Mouse (Mus musculus): ENCODE measurements around the gene Arl2. TPM values are rescaled to one million over a fixed set of nuclear protein-coding genes. Genes with fewer than 3 reads are reported as not detected.

Gene Arl2
- polyA plus RNA-seq, 1 experiment: 110 TPM

DNA sequence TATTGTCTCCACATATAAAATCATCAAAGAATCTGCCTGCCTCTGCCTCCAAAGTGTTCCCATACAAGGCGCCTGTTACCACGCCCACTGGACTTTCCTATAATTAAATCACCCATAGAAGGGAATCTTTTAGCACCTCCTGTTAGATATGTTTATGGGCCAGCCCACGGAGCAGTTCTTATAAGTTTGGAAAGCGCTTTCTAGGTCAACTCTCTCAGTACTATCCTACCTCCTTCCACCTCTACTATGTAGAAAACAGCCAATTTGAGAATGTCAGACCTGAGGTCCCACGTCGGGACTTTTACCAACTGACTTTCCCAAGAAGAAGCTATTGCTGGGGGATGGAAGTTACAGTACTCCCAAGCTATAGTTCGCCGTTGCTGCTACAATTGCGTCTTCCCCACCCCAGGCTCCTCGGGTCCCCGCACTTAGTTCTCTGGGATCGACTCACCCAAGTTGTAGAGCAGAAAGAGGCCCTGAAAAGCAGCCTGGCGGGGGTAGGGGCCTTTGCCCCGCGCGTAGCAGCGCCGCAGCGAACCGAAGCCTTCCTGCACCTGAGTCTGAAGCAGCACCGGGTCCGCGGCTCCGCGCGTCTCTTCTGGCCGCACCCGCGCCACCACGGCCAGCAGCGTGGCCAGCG, 23.9 kb downstream of the Arl2 start:
- Histone ChIP-seq H3K4me2 (ENCODE audit: low read depth) (peak overlapping the region; percentile 89), H3K79me2 (ENCODE audit: control insufficient read depth, insufficient read depth) (peaks cover 14% of the 10 kb centered on the region), H3K27me3 (ENCODE audit: control insufficient read depth, insufficient read depth, insufficient read length) (no peaks in the 10 kb centered on the region), H3K4me3 (peak overlapping the region; percentile 53), H3K36me3 (ENCODE audit: control insufficient read depth, insufficient read depth) (peaks cover 8% of the 10 kb centered on the region), H3ac (ENCODE audit: control insufficient read depth, insufficient read length) (peak overlapping the region; percentile 87)
- TF ChIP-seq SRF (IDR thresholded peaks at IDR 0.05; ENCODE audit: control insufficient read depth, insufficient read length, low read depth) (no peak), REST (IDR thresholded peaks at IDR 0.05; ENCODE audit: insufficient read depth, insufficient read length) (peak; percentile 16)

DNA sequence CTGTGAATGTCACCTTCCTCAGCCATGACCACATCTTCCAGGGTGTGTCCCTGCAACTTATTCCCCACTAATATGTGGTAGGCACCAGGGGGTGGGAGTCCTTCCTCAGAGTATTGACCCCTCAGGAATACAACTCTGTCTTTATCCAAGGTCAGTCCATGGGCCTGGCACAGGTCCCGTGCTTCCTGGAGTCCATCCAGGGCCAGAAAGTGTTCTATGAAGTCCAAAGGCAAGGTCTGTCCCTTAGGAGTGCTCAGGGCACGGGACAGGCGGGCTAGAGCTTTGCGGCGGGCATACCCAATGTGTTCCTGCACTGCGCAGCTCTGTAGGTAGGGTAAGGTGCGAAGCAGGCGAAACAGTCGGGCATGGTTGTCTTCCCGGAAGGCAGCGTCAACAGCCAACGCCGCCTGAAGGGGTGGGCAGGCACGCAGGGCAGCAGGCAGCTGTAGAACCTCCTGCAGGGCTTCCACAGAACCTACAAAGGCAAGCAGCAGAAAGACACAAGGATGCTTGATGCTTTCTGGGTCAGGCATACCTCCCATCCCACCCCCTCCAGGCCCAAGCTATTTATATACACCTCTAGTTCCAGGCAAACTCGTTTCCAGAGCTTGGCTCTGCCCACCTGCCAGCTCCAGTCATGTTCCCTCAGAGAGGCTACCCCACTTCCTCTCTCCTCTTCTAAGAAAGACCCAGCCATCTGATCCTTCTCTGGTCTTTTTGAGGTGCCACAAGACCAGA, 25.1 kb downstream of the Arl2 start:
- peaks cover 14% of the 10 kb centered on the region for H3K79me2 ChIP-seq (ENCODE audit: control insufficient read depth, insufficient read depth)
- H3K36me3 ChIP-seq (ENCODE audit: control insufficient read depth, insufficient read depth): peaks cover 6% of the 10 kb centered on the region
- H3K27me3 ChIP-seq (ENCODE audit: control insufficient read depth, insufficient read depth, insufficient read length): no peaks in the 10 kb centered on the region
- peak overlapping the region; percentile 53 for H3K4me3 ChIP-seq
- no peak overlapping the region for H3ac ChIP-seq (ENCODE audit: control insufficient read depth, insufficient read length)
- no peak for TF ChIP-seq POLR2AphosphoS2 (IDR thresholded peaks at IDR 0.05; ENCODE audit: insufficient read length, low read depth)
- TF ChIP-seq TCF12 (IDR thresholded peaks at IDR 0.05; ENCODE audit: insufficient read depth, poor library complexity, severe bottlenecking): no peak
- TF ChIP-seq REST (IDR thresholded peaks at IDR 0.05; ENCODE audit: insufficient read depth, insufficient read length): no peak
- TF ChIP-seq MAX (IDR thresholded peaks at IDR 0.05; ENCODE audit: low read depth): no peak
- TF ChIP-seq MYOG (IDR thresholded peaks at IDR 0.05; ENCODE audit: control insufficient read depth in 1 of 3, insufficient read depth in 1 of 3, insufficient read length in 2 of 3, low read depth in 2 of 3): no peak
- H3K4me2 ChIP-seq (ENCODE audit: low read depth): peak overlapping the region; percentile 89

DNA sequence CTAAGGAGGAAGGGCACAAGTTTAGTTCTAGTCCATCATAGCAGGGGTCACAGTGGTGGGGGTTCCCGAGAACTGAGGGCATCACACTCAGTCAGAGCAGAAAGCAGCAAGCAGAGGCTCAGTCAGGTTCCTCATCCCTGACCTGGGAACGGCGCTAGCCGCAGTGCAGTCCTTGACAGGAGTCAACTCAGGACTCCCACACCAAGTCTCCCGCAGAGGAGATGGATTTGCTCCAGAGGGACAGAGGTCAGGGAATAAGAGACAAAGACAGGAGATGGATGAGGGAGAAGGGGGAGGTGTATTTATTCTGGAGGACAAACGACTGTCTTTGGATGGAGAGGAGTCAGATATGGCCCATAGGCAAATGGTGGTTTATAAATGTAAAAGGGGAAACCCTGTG, 28.2 kb downstream of the Arl2 start:
- H3K4me3 ChIP-seq: no peak overlapping the region
- H3K27me3 ChIP-seq (ENCODE audit: control insufficient read depth, insufficient read depth, insufficient read length): no peaks in the 10 kb centered on the region
- no peak for TF ChIP-seq TCF3 (IDR thresholded peaks at IDR 0.05; ENCODE audit: insufficient read length, low read depth)
- TF ChIP-seq REST (IDR thresholded peaks at IDR 0.05; ENCODE audit: insufficient read depth, insufficient read length): no peak
- no peak for TF ChIP-seq MYOG (IDR thresholded peaks at IDR 0.05; ENCODE audit: control insufficient read depth in 1 of 3, insufficient read depth in 1 of 3, insufficient read length in 2 of 3, low read depth in 2 of 3)
- TF ChIP-seq MAX (IDR thresholded peaks at IDR 0.05; ENCODE audit: low read depth): no peak
- no peak for TF ChIP-seq SRF (IDR thresholded peaks at IDR 0.05; ENCODE audit: control insufficient read depth, insufficient read length, low read depth)
- TF ChIP-seq E2F4 (IDR thresholded peaks at IDR 0.05; ENCODE audit: insufficient read depth): no peak
- TF ChIP-seq POLR2AphosphoS2 (IDR thresholded peaks at IDR 0.05; ENCODE audit: insufficient read length, low read depth): no peak
- TF ChIP-seq POLR2A (IDR thresholded peaks at IDR 0.05; ENCODE audit: insufficient read length, low read depth): no peak
- TF ChIP-seq MYOD1 (IDR thresholded peaks at IDR 0.05; ENCODE audit: control insufficient read depth in 1 of 3, insufficient read length in 2 of 3, low read depth in 2 of 3): no peak
- no peak for TF ChIP-seq TCF12 (IDR thresholded peaks at IDR 0.05; ENCODE audit: insufficient read depth, poor library complexity, severe bottlenecking)
- no peak for TF ChIP-seq USF1 (IDR thresholded peaks at IDR 0.05; ENCODE audit: low read depth)
- no peak for TF ChIP-seq CEBPB (IDR thresholded peaks at IDR 0.05; ENCODE audit: insufficient read depth, poor library complexity, severe bottlenecking)
- no peak overlapping the region for H3ac ChIP-seq (ENCODE audit: control insufficient read depth, insufficient read length)
- H3K79me2 ChIP-seq (ENCODE audit: control insufficient read depth, insufficient read depth): peaks cover 14% of the 10 kb centered on the region
- H3K4me2 ChIP-seq (ENCODE audit: low read depth): no peak overlapping the region
- H3K36me3 ChIP-seq (ENCODE audit: control insufficient read depth, insufficient read depth): peaks cover 6% of the 10 kb centered on the region

DNA sequence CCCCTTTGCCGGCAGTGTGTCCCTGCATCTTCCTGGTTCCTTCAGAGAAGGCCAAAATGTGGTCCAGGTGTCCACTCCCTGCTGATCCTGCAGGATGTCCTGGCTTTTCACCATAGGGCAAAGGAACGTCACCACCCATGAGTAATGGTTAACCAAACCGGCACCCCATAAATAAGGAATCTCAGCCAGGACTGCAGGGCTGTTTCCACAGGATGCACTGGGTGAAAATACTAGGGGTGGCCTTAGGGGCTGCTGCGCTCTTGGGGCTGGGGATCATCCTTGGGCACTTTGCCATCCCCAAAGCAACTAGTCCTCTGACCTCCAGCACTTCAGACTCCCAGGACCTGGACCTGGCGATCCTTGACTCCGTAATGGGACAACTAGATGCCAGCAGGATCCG, 35.8 kb downstream of the Arl2 start, which contains the start of gene Naaladl1:
Gene Naaladl1 (plus strand): TSS at position 197 of the 400 bp plus-strand sequence.
- Histone ChIP-seq H3K27me3 (ENCODE audit: control insufficient read depth, insufficient read depth, insufficient read length) (no peaks in the 10 kb centered on the region), H3K36me3 (ENCODE audit: control insufficient read depth, insufficient read depth) (no peaks in the 10 kb centered on the region), H3K4me3 (no peak within 1 kb of the TSS), H3ac (ENCODE audit: control insufficient read depth, insufficient read length) (no peak within 1 kb of the TSS), H3K4me2 (ENCODE audit: low read depth) (no peak within 1 kb of the TSS), H3K79me2 (ENCODE audit: control insufficient read depth, insufficient read depth) (no peaks in the 10 kb centered on the region)
- no peak for TF ChIP-seq USF1 (IDR thresholded peaks at IDR 0.05; ENCODE audit: low read depth)
- TF ChIP-seq SRF (IDR thresholded peaks at IDR 0.05; ENCODE audit: control insufficient read depth, insufficient read length, low read depth): no peak
- no peak for TF ChIP-seq E2F4 (IDR thresholded peaks at IDR 0.05; ENCODE audit: insufficient read depth)
- no peak for TF ChIP-seq REST (IDR thresholded peaks at IDR 0.05; ENCODE audit: insufficient read depth, insufficient read length)
- no peak for TF ChIP-seq TCF3 (IDR thresholded peaks at IDR 0.05; ENCODE audit: insufficient read length, low read depth)
- no peak for TF ChIP-seq MYOD1 (IDR thresholded peaks at IDR 0.05; ENCODE audit: control insufficient read depth in 1 of 3, insufficient read length in 2 of 3, low read depth in 2 of 3)
- TF ChIP-seq TCF12 (IDR thresholded peaks at IDR 0.05; ENCODE audit: insufficient read depth, poor library complexity, severe bottlenecking): no peak
- TF ChIP-seq POLR2A (IDR thresholded peaks at IDR 0.05; ENCODE audit: insufficient read length, low read depth): no peak
- no peak for TF ChIP-seq POLR2AphosphoS2 (IDR thresholded peaks at IDR 0.05; ENCODE audit: insufficient read length, low read depth)
- TF ChIP-seq MAX (IDR thresholded peaks at IDR 0.05; ENCODE audit: low read depth): no peak
- no peak for TF ChIP-seq MYOG (IDR thresholded peaks at IDR 0.05; ENCODE audit: control insufficient read depth in 1 of 3, insufficient read depth in 1 of 3, insufficient read length in 2 of 3, low read depth in 2 of 3)
- no peak for TF ChIP-seq CEBPB (IDR thresholded peaks at IDR 0.05; ENCODE audit: insufficient read depth, poor library complexity, severe bottlenecking)

DNA sequence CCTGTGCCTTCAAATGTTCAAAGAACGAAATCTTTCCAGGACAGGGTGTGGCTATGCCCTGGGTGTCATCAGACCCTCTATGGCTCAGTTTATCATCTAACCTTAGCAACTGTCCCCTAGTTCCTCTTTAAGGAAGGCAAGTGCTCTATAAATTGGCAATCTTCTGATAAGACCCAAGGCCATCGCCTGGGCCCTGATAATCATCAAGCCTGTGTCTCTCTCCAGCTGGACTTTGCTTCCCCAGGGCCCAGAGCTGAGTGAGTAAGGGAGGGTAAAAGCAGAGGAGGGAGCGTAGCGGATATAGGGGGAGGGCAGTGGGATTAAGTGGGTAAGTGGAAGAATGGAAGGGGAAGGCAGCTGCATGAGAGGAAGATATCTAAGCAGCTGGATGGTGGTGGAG, 36.9 kb downstream of the Arl2 start:
- Histone ChIP-seq H3ac (ENCODE audit: control insufficient read depth, insufficient read length) (no peak overlapping the region), H3K4me2 (ENCODE audit: low read depth) (no peak overlapping the region), H3K36me3 (ENCODE audit: control insufficient read depth, insufficient read depth) (no peaks in the 10 kb centered on the region), H3K4me3 (no peak overlapping the region), H3K79me2 (ENCODE audit: control insufficient read depth, insufficient read depth) (no peaks in the 10 kb centered on the region), H3K27me3 (ENCODE audit: control insufficient read depth, insufficient read depth, insufficient read length) (no peaks in the 10 kb centered on the region)
- TF ChIP-seq SRF (IDR thresholded peaks at IDR 0.05; ENCODE audit: control insufficient read depth, insufficient read length, low read depth): no peak
- no peak for TF ChIP-seq TCF3 (IDR thresholded peaks at IDR 0.05; ENCODE audit: insufficient read length, low read depth)
- no peak for TF ChIP-seq CEBPB (IDR thresholded peaks at IDR 0.05; ENCODE audit: insufficient read depth, poor library complexity, severe bottlenecking)
- TF ChIP-seq REST (IDR thresholded peaks at IDR 0.05; ENCODE audit: insufficient read depth, insufficient read length): no peak
- TF ChIP-seq USF1 (IDR thresholded peaks at IDR 0.05; ENCODE audit: low read depth): no peak
- TF ChIP-seq TCF12 (IDR thresholded peaks at IDR 0.05; ENCODE audit: insufficient read depth, poor library complexity, severe bottlenecking): no peak
- TF ChIP-seq MYOD1 (IDR thresholded peaks at IDR 0.05; ENCODE audit: control insufficient read depth in 1 of 3, insufficient read length in 2 of 3, low read depth in 2 of 3): no peak
- TF ChIP-seq E2F4 (IDR thresholded peaks at IDR 0.05; ENCODE audit: insufficient read depth): no peak
- TF ChIP-seq POLR2A (IDR thresholded peaks at IDR 0.05; ENCODE audit: insufficient read length, low read depth): no peak
- TF ChIP-seq MYOG (IDR thresholded peaks at IDR 0.05; ENCODE audit: control insufficient read depth in 1 of 3, insufficient read depth in 1 of 3, insufficient read length in 2 of 3, low read depth in 2 of 3): no peak
- no peak for TF ChIP-seq MAX (IDR thresholded peaks at IDR 0.05; ENCODE audit: low read depth)
- TF ChIP-seq POLR2AphosphoS2 (IDR thresholded peaks at IDR 0.05; ENCODE audit: insufficient read length, low read depth): no peak
